Mouse (Mus musculus) kidney, postnatal 0 days (tissue): ENCODE measurements around the gene Nfatc4. TPM values are rescaled to one million over a fixed set of nuclear protein-coding genes. Genes with fewer than 3 reads are reported as not detected.

Experiments
- ATAC-seq: fragments of 200-750 bp; cut with Nextera tagmentation; replicated peaks from 2 replicates; pipeline ENCODE4 v1.8.0; 2017; ENCODE audit warnings: low read depth, moderate number of reproducible peaks, moderate TSS enrichment, moderate library complexity; ENCODE audit not compliant: low FRiP score
- DNase-seq: peaks from one replicate; pipeline ENCODE4 v3.0.0-alpha.2; 2016; ENCODE audit warnings: low spot score
- H3K27ac ChIP-seq: fragments of 300-500 bp; sonication (generic); 2 replicates; pipeline ENCODE4 v1.5.1; 2014; ENCODE audit warnings: mild to moderate bottlenecking
- H3K27me3 ChIP-seq: fragments of 300-500 bp; sonication (generic); 2 replicates; pipeline ENCODE4 v1.6.1; 2014; ENCODE audit warnings: low read length, mixed read lengths; ENCODE audit not compliant: insufficient read depth
- H3K36me3 ChIP-seq: fragments of 300-500 bp; sonication (generic); 2 replicates; pipeline ENCODE4 v1.6.1; 2014; ENCODE audit warnings: low read length, mixed read lengths; ENCODE audit not compliant: insufficient read depth
- H3K4me1 ChIP-seq: fragments of 300-500 bp; sonication (generic); replicated peaks from 2 replicates; pipeline ENCODE4 v1.6.1; 2014; ENCODE audit warnings: antibody characterized with exemption, low read length, mixed read lengths; ENCODE audit not compliant: insufficient read depth
- H3K4me2 ChIP-seq: fragments of 300-500 bp; sonication (generic); 2 replicates; pipeline ENCODE4 v1.6.1; 2014; ENCODE audit warnings: mild to moderate bottlenecking, low read length, moderate library complexity, mixed read lengths
- H3K4me3 ChIP-seq: fragments of 300-500 bp; sonication (generic); replicated peaks from 2 replicates; pipeline ENCODE4 v1.5.1; 2014; ENCODE audit warnings: low read depth, low read length
- H3K9ac ChIP-seq: fragments of 300-500 bp; sonication (generic); 2 replicates; pipeline ENCODE4 v1.6.1; 2014; ENCODE audit warnings: low read depth, low read length
- H3K9me3 ChIP-seq: fragments of 300-500 bp; sonication (generic); replicated peaks from 2 replicates; pipeline ENCODE4 v1.6.1; 2016; ENCODE audit warnings: low read length, inconsistent platforms, mixed read lengths
- CTCF ChIP-seq: IDR thresholded peaks from 2 replicates; pipeline ENCODE4 v1.5.1; 2016; ENCODE audit warnings: antibody characterized with exemption, low read depth, mild to moderate bottlenecking, moderate library complexity
- whole genome bisulfite sequencing: fragments of 180-500 bp; shearing (Covaris S2); extraction: QIAGEN DNeasy Blood & Tissue Kit; methylation state at CpG from one replicate; pipeline ENCODE4 v1.1.7; 2014; 5-methylcytosine and 5-hydroxymethylcytosine counted together
- polyA plus RNA-seq: library from polyadenylated mRNA; unstranded; fragments of >200 nt; fragmentation: Nextera tagmentation; extraction: Ambion mirVana; gene quantifications from 2 replicates; pipeline ENCODE4 v1.2.1, GENCODE M21; 2015

The Nfatc4 gene
- polyA plus RNA-seq, 1 experiment from 2014 or later = 16.8 TPM

GRCm38 (mm10) chr14:55780736-55781135, 42.2 kb upstream of the Nfatc4 start:
- Histone ChIP-seq H3K4me3 (no peak overlapping the region), H3K27ac (no peak overlapping the region), H3K4me1 (peaks cover 7% of the 10 kb centered on the region), H3K4me2 (no peak overlapping the region), H3K27me3 (no peaks in the 10 kb centered on the region), H3K36me3 (no peaks in the 10 kb centered on the region), H3K9ac (no peak overlapping the region), H3K9me3 (no peaks in the 10 kb centered on the region)
- no peak for TF ChIP-seq CTCF
- ATAC-seq (no peak), DNase-seq (no peak)
- 84% methylated on average over 11 of the region's 11 CpGs for WGBS

- Histone ChIP-seq H3K9ac (no peak overlapping the region), H3K4me1 (peaks cover 7% of the 10 kb centered on the region), H3K27me3 (no peaks in the 10 kb centered on the region), H3K4me2 (peak overlapping the region; percentile 80), H3K36me3 (no peaks in the 10 kb centered on the region), H3K4me3 (no peak overlapping the region), H3K9me3 (no peaks in the 10 kb centered on the region), H3K27ac (no peak overlapping the region)
- peak; percentile 99 for TF ChIP-seq CTCF
- peak; percentile 64 for ATAC-seq
- WGBS = 15% methylated on average over 14 of the region's 14 CpGs
- peak; percentile 94 for DNase-seq
Observed at GRCm38 (mm10) chr14:55781310-55781709, 41.6 kb upstream of the Nfatc4 start.

GRCm38 (mm10) chr14:55782361-55782960, 40.5 kb upstream of the Nfatc4 start:
- Histone ChIP-seq H3K27me3 (no peaks in the 10 kb centered on the region), H3K4me2 (peak overlapping the region; percentile 80), H3K9me3 (no peaks in the 10 kb centered on the region), H3K4me1 (peaks cover 7% of the 10 kb centered on the region), H3K36me3 (no peaks in the 10 kb centered on the region), H3K9ac (0 out of 2 replicates have a peak overlapping the region, but pooled peaks have one; percentile 5), H3K4me3 (peak overlapping the region; percentile 44), H3K27ac (peak overlapping the region; percentile 65; the same call in 1 of the 2 replicates)
- TF ChIP-seq CTCF = no peak
- DNase-seq (no peak), ATAC-seq (no peak)
- 44% methylated on average over 9 of the region's 9 CpGs for WGBS

GRCm38 (mm10) chr14:55783171-55783957, 39.6 kb upstream of the Nfatc4 start:
- Histone ChIP-seq H3K27ac (peak overlapping the region; percentile 75), H3K27me3 (no peaks in the 10 kb centered on the region), H3K36me3 (no peaks in the 10 kb centered on the region), H3K4me2 (peak overlapping the region; percentile 80), H3K9me3 (no peaks in the 10 kb centered on the region), H3K9ac (peak overlapping the region; percentile 52), H3K4me3 (peak overlapping the region; percentile 44), H3K4me1 (peaks cover 14% of the 10 kb centered on the region)
- no peak; the same call in 1 of the 2 replicates for ATAC-seq
- peak; percentile 95 for DNase-seq
- TF ChIP-seq CTCF = no peak
- 3% methylated on average over 31 of the region's 31 CpGs for WGBS

GRCm38 (mm10) chr14:55783958-55784235, 39.0 kb upstream of the Nfatc4 start, which contains the start of gene Adcy4:
Gene Adcy4, minus strand, starts transcription at chr14:55784095.
- DNase-seq (peak; percentile 32), ATAC-seq (no peak)
- Histone ChIP-seq H3K4me1 (peaks cover 14% of the 10 kb centered on the region), H3K9me3 (no peaks in the 10 kb centered on the region), H3K9ac (peak within 1 kb of the TSS; percentile 52), H3K27me3 (no peaks in the 10 kb centered on the region), H3K36me3 (no peaks in the 10 kb centered on the region), H3K27ac (peak within 1 kb of the TSS; percentile 75), H3K4me2 (peak within 1 kb of the TSS; percentile 80), H3K4me3 (peak within 1 kb of the TSS; percentile 44)
- TF ChIP-seq CTCF = no peak
- 6% methylated on average over 13 of the region's 13 CpGs for WGBS

GRCm38 (mm10) chr14:55785195-55785594, 37.7 kb upstream of the Nfatc4 start:
- Histone ChIP-seq H3K27me3 (no peaks in the 10 kb centered on the region; the same call in 1 of the 2 replicates), H3K9me3 (no peaks in the 10 kb centered on the region), H3K4me3 (no peak overlapping the region), H3K9ac (no peak overlapping the region), H3K4me2 (no peak overlapping the region), H3K36me3 (no peaks in the 10 kb centered on the region), H3K27ac (no peak overlapping the region), H3K4me1 (peaks cover 14% of the 10 kb centered on the region)
- TF ChIP-seq CTCF = peak; percentile 54
- no peak for DNase-seq
- 41% methylated on average over 6 of the region's 6 CpGs for WGBS
- ATAC-seq = no peak
